Mouse (Mus musculus) forebrain, embryonic 11.5 days (tissue): ENCODE results near the gene H2-T3. TPM values are rescaled to one million over a fixed set of nuclear protein-coding genes. Genes with fewer than 3 reads are reported as not detected.
A peak's percentile ranks its signal among the peaks of the same experiment; 100 is the strongest.

Experiments
- ATAC-seq: fragments of 200-750 bp; cut with Nextera tagmentation; replicated peaks from 2 replicates; pipeline ENCODE4 v1.8.0; 2017; ENCODE audit warnings: moderate TSS enrichment; ENCODE audit not compliant: low FRiP score
- DNase-seq: peaks from one replicate; pipeline ENCODE4 v3.0.0-alpha.2; 2017; ENCODE audit warnings: low spot score
- H3K27ac ChIP-seq: fragments of 300-500 bp; sonication (generic); 2 replicates; pipeline ENCODE4 v1.5.1; 2014; ENCODE audit warnings: low read depth, low read length
- H3K27me3 ChIP-seq: fragments of 300-500 bp; sonication (generic); 2 replicates; pipeline ENCODE4 v1.6.1; 2014; ENCODE audit warnings: mild to moderate bottlenecking, low read length, mixed read lengths; ENCODE audit not compliant: control insufficient read depth, insufficient read depth
- H3K36me3 ChIP-seq: fragments of 300-500 bp; sonication (generic); 2 replicates; pipeline ENCODE4 v1.6.1; 2014; ENCODE audit warnings: mild to moderate bottlenecking, low read length, moderate library complexity, mixed read lengths; ENCODE audit not compliant: control insufficient read depth, insufficient read depth
- H3K4me1 ChIP-seq: fragments of 300-500 bp; sonication (generic); replicated peaks from 2 replicates; pipeline ENCODE4 v1.6.1; 2014; ENCODE audit warnings: low read length, mixed read lengths; ENCODE audit not compliant: control insufficient read depth, insufficient read depth
- H3K4me2 ChIP-seq: fragments of 300-500 bp; sonication (generic); 2 replicates; pipeline ENCODE4 v1.6.1; 2014; ENCODE audit warnings: low read depth, mild to moderate bottlenecking, low read length, moderate library complexity, mixed read lengths; ENCODE audit not compliant: severe bottlenecking
- H3K4me3 ChIP-seq: fragments of 300-500 bp; sonication (generic); 2 replicates; pipeline ENCODE4 v1.5.1; 2014; ENCODE audit warnings: low read depth, low read length
- H3K9ac ChIP-seq: fragments of 300-500 bp; sonication (generic); 2 replicates; pipeline ENCODE4 v1.6.1; 2014; ENCODE audit warnings: low read length
- H3K9me3 ChIP-seq: fragments of 300-500 bp; sonication (generic); 2 replicates; pipeline ENCODE4 v1.6.1; 2016; ENCODE audit warnings: low read length, mixed read lengths; ENCODE audit not compliant: control insufficient read depth
- WGBS: fragments of 180-500 bp; shearing (Covaris S2); extraction: QIAGEN DNeasy Blood & Tissue Kit; methylation state at CpG from one replicate; pipeline ENCODE4 v1.1.7; 2014; 5-methylcytosine and 5-hydroxymethylcytosine counted together
- polyA plus RNA-seq: library from polyadenylated mRNA; unstranded; fragments of >200 nt; fragmentation: Nextera tagmentation; extraction: Ambion mirVana; gene quantifications from 2 replicates; pipeline ENCODE4 v1.2.1, GENCODE M21; 2014

The H2-T3 gene
- polyA plus RNA-seq, 1 experiment from 2014 or later = not detected

DNA sequence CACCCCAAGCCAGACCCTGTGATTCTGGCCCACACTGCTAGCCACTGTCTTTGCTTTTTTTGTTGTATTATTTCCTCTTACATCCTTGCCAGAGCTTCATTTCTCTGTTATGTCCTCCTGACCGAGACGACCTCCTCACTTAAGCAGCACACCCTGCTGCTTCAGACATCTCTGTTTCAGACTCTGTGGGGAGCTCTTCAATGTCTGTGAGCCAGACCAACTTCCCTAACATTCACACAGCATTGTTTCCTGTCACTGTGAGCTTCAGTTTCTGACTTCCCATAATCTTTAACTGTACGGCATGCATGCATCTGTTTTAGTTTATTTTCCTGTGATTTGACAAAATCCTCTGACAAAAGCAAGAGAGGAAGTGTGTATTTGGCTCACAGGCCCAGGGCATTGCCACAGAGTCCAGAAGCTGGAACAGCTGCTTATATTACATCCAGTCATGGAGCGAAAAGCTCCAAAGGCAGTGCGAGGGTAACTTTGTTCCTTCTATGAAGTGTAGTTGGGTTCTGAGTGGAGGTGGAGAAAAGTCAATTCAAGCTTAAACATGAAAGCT, 28.6 kb upstream of the H2-T3 start:
- no peak overlapping the region for H3K4me3 ChIP-seq
- peaks cover 33% of the 10 kb centered on the region for H3K27me3 ChIP-seq
- DNase-seq (no peak), ATAC-seq (no peak)
- no peak overlapping the region for H3K27ac ChIP-seq
- H3K4me2 ChIP-seq = no peak overlapping the region
- H3K4me1 ChIP-seq = no peaks in the 10 kb centered on the region
- H3K9me3 ChIP-seq = no peaks in the 10 kb centered on the region
- no peaks in the 10 kb centered on the region for H3K36me3 ChIP-seq
- WGBS = 50% methylated on average over 5 of the region's 5 CpGs
- no peak overlapping the region for H3K9ac ChIP-seq

- Histone ChIP-seq H3K4me2 (no peak overlapping the region), H3K4me1 (no peaks in the 10 kb centered on the region), H3K9me3 (no peaks in the 10 kb centered on the region), H3K27me3 (peaks cover 39% of the 10 kb centered on the region), H3K9ac (no peak overlapping the region), H3K27ac (no peak overlapping the region), H3K4me3 (no peak overlapping the region), H3K36me3 (no peaks in the 10 kb centered on the region)
- no peak for ATAC-seq
- 4% methylated on average over 20 of the region's 20 CpGs for WGBS
- no peak for DNase-seq
Observed at GRCm38 (mm10) chr17:36215586-36215985, 25.5 kb upstream of the H2-T3 start.

DNA sequence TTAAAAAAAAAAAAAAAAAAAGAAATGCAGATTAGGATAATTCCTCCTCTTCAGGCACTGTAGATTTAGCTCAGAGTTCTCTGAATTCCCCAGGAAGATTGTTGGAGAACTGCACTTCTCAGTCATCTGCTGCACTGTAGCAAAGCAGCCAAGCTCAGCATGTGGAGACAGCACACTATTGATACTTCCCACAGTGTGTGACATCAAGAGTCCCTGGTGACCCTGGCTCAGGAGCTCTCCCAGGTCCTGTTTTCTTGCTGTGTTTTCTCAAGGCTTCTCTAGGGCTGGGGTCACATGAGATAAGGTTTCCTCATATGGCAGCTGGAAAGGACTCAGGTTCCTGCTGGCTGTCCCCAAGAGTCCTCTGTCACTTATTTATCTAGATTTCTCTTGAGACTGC, 16.8 kb upstream of the H2-T3 start:
- no peak for ATAC-seq
- H3K27me3 ChIP-seq = peaks cover 23% of the 10 kb centered on the region

GRCm38 (mm10) chr17:36205862-36206261, 15.8 kb upstream of the H2-T3 start:
- H3K27me3 ChIP-seq = peaks cover 23% of the 10 kb centered on the region
- no peaks in the 10 kb centered on the region for H3K36me3 ChIP-seq
- ATAC-seq = no peak
- no peak for DNase-seq
- H3K4me1 ChIP-seq = peaks cover 4% of the 10 kb centered on the region; the same call in 1 of the 2 replicates
- no peak overlapping the region; the same call in 1 of the 2 replicates for H3K9ac ChIP-seq
- WGBS = under 1% methylated on average over 41 of the region's 41 CpGs
- no peak overlapping the region for H3K27ac ChIP-seq
- H3K4me3 ChIP-seq = peak overlapping the region; percentile 23
- no peaks in the 10 kb centered on the region for H3K9me3 ChIP-seq
- H3K4me2 ChIP-seq = peak overlapping the region; percentile 45

More for the DNA sequence above, 16.8 kb upstream of the H2-T3 start:
- Histone ChIP-seq H3K36me3 (no peaks in the 10 kb centered on the region), H3K4me1 (peaks cover 4% of the 10 kb centered on the region; the same call in 1 of the 2 replicates), H3K4me3 (no peak overlapping the region), H3K27ac (no peak overlapping the region), H3K4me2 (no peak overlapping the region), H3K9me3 (no peaks in the 10 kb centered on the region), H3K9ac (no peak overlapping the region)
- DNase-seq = no peak

DNA sequence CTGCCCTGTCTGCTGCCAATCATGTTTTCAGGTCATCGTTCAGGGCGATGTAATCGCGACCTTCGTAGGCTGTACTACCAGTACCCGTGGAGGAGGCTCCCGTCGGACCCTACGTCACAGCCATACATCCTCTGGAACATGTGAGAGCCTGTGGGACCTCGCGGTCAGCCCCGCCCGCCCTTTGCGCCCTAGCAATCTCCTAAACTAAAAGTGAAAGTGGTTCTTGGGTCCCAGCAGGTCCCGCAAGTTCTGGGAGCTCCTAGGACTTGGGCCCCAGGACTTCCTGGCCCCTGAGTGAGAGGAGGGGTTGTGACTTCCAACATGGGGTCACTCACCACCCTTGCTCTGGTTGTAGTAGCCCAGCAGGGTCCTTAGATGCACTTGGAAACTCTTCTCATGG, 15.4 kb upstream of the H2-T3 start:
- WGBS = 2% methylated on average over 15 of the region's 15 CpGs
- H3K9ac ChIP-seq = no peak overlapping the region
- H3K4me1 ChIP-seq = peaks cover 4% of the 10 kb centered on the region; the same call in 1 of the 2 replicates
- H3K27me3 ChIP-seq = peaks cover 23% of the 10 kb centered on the region
- H3K9me3 ChIP-seq = no peaks in the 10 kb centered on the region
- DNase-seq (no peak), ATAC-seq (no peak)
- peak overlapping the region; percentile 23 for H3K4me3 ChIP-seq
- H3K27ac ChIP-seq = no peak overlapping the region
- no peaks in the 10 kb centered on the region for H3K36me3 ChIP-seq
- peak overlapping the region; percentile 45; the same call in 1 of the 2 replicates for H3K4me2 ChIP-seq

GRCm38 (mm10) chr17:36201851-36202250, 11.8 kb upstream of the H2-T3 start:
- ATAC-seq (no peak), DNase-seq (peak; percentile 33)
- Histone ChIP-seq H3K4me1 (peaks cover 4% of the 10 kb centered on the region; the same call in 1 of the 2 replicates), H3K4me3 (no peak overlapping the region), H3K9me3 (no peaks in the 10 kb centered on the region), H3K4me2 (no peak overlapping the region), H3K27me3 (peaks cover 23% of the 10 kb centered on the region), H3K36me3 (no peaks in the 10 kb centered on the region), H3K9ac (no peak overlapping the region), H3K27ac (no peak overlapping the region)
- 81% methylated on average over 2 of the region's 2 CpGs for WGBS

- no peak overlapping the region for H3K9ac ChIP-seq
- ATAC-seq (no peak), DNase-seq (peak; percentile 65)
- no peak overlapping the region for H3K27ac ChIP-seq
- no peaks in the 10 kb centered on the region for H3K36me3 ChIP-seq
- H3K4me3 ChIP-seq = no peak overlapping the region
- 4% methylated on average over 5 of the region's 5 CpGs for WGBS
- 0 out of 2 replicates have a peak, but pooled peaks cover 3% of the 10 kb centered on the region for H3K27me3 ChIP-seq
- no peaks in the 10 kb centered on the region for H3K9me3 ChIP-seq
- H3K4me2 ChIP-seq = no peak overlapping the region
- no peaks in the 10 kb centered on the region for H3K4me1 ChIP-seq
Observed at GRCm38 (mm10) chr17:36198317-36198716, 8.2 kb upstream of the H2-T3 start.

DNA sequence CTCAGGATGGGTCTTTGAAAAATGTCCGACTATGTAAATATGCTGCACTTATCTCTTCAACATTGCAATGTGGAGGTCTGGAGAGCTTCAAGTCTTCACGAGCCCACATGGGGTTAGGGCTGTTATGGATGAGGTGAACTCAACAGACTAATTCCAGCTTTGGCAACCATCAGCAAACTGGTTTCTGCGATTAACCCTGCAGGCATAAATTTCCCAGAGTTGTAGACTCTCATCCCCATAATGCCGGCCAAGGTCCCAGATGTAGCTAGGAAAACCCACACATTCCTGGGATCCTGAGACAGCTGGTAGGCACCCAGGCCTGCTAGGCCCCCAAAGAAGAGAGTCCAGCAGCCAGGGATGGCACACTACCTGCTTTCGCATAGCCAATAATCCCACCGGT, 4.4 kb upstream of the H2-T3 start:
- Histone ChIP-seq H3K4me1 (no peaks in the 10 kb centered on the region), H3K9me3 (no peaks in the 10 kb centered on the region), H3K4me2 (no peak overlapping the region), H3K4me3 (no peak overlapping the region), H3K27ac (no peak overlapping the region), H3K36me3 (no peaks in the 10 kb centered on the region), H3K27me3 (no peaks in the 10 kb centered on the region; the same call in 1 of the 2 replicates), H3K9ac (no peak overlapping the region)
- DNase-seq = no peak
- no peak for ATAC-seq
- WGBS = 83% methylated on average over 6 of the region's 6 CpGs

DNA sequence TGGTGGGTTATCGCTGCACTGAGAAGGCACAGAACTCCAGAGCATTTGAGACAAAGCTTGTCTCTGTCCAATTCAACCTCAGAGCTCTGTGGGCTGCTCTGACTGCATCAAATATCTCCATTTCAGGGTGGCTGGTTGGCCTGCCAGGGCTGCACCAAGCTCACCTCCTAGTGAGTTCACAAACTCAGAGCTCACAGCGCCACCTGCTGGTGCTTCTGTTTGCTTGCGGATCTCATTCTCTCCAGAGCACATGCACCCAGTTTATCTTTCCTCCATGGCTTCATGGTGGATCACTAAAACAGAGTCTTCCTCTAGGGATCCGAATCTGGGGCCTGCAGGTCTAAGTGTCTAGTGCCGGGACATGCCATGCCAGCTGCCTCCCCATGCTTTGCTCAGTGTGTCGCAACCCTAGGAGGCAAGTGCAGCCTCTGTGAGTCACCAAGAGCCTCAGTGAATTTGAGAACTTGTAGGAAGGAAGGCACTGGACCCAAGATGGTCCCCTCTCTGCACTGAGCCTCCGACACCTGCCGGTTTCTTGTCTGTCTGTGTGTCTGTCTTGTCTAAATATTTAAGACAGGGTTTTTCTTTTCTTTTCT, 3.6 kb upstream of the H2-T3 start:
- Histone ChIP-seq H3K4me2 (no peak overlapping the region), H3K9ac (no peak overlapping the region), H3K27me3 (no peaks in the 10 kb centered on the region; the same call in 1 of the 2 replicates), H3K4me3 (no peak overlapping the region), H3K27ac (no peak overlapping the region), H3K36me3 (no peaks in the 10 kb centered on the region), H3K9me3 (no peaks in the 10 kb centered on the region), H3K4me1 (no peaks in the 10 kb centered on the region)
- WGBS = 33% methylated on average over 8 of the region's 8 CpGs
- ATAC-seq = no peak
- DNase-seq = peak; percentile 91
